Mouse (Mus musculus) megakaryocyte-erythroid progenitor cell, adult 5-6 weeks (primary cell): ENCODE results near the gene Lhcgr. TPM values are rescaled to one million over a fixed set of nuclear protein-coding genes. Genes with fewer than 3 reads are reported as not detected.
"Not testable (repeated sequence)": the region's sequence is repeated elsewhere in the genome, so short reads cannot be mapped to it uniquely, and the experiment has no call there.

Experiments
- ATAC-seq: replicated peaks from 2 replicates; pipeline ENCODE4 v1.8.0; 2016; ENCODE audit warnings: mild to moderate bottlenecking, inconsistent platforms; ENCODE audit not compliant: severe bottlenecking, poor library complexity, low FRiP score, low TSS enrichment
- total RNA-seq, 2 experiments: library from RNA; stranded (forward) in 1 of 2; stranded (reverse) in 1 of 2; fragments of 200-1000, 215-1000 nt in 1 of 2; fragments of >200 nt in 1 of 2; fragmentation: Nextera tagmentation in 1 of 2; gene quantifications; 2 replicates each; pipeline ENCODE4 v1.2.3; 2014 to 2017

Lhcgr gene
- total RNA-seq (2014; fragmentation: Nextera tagmentation) (not detected in 2 replicates), total RNA-seq (2017) (0.23 TPM in 1 of 2 replicates, not detected in the other)

DNA sequence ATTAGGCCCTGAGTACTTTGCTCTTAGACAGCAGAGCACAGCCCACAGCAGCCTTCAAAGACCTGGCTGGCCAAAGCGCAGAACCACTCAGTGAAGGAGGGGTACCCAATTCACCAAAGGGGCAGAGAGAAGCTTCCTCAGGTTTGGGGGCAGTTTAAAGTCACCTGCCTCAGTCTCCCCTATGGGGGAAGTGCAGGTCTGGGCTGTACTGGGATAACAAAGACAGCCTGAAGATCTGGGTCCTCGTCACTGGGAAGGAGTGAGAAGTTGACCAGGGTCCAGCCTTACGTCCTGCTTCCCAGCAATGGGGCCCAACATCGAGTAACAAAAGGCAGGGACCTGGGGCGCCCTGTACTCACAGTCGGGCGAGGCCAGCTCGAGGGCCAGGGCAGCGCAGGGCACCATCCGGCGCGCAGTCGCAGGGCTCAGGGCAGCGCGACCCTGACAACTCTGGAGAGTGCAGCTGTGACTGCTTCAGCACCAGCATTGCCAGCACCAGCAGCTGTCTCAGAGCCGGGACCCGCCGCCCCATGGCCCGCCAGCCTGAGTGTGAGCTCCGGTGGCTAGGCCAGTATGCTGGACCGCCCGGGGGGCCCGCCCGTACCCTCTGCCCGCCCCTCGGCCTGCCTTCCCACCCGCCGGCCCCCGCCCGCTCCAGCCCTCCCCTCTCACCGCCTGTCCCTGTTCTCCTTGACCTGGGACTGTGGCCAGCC, at the start of gene Lhcgr:
Gene Lhcgr, minus strand, starts transcription at position 551 of the 713 bp plus-strand sequence.
- ATAC-seq = no peak

- no peak for ATAC-seq
These were observed 25.8 kb upstream of the Lhcgr start for GRCm38 (mm10) chr17:88817601-88818000.

GRCm38 (mm10) chr17:88812943-88813342, 21.2 kb upstream of the Lhcgr start:
- not testable (repeated sequence) for ATAC-seq

DNA sequence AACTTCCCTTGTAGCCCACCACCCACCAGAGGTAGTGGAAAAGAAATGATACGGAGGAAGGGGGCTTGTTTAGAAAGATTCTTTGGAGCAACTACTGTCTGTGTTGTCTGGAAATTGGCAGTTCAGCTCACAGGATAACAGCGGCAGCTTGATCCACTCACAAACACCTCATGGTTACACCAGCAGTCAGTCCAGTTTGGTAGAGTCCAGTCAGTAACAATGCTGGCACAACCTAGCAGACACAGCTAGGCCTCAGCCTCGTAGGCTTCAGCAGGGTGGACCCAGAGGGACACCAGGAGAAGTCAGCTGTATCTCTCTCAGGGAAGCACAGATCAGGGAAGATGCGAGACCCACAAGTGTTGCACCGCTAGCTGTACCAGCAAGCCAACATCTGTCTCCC, 19.0 kb upstream of the Lhcgr start:
- no peak for ATAC-seq

- no peak for ATAC-seq
These were observed 14.6 kb upstream of the Lhcgr start for GRCm38 (mm10) chr17:88806421-88806820.

DNA sequence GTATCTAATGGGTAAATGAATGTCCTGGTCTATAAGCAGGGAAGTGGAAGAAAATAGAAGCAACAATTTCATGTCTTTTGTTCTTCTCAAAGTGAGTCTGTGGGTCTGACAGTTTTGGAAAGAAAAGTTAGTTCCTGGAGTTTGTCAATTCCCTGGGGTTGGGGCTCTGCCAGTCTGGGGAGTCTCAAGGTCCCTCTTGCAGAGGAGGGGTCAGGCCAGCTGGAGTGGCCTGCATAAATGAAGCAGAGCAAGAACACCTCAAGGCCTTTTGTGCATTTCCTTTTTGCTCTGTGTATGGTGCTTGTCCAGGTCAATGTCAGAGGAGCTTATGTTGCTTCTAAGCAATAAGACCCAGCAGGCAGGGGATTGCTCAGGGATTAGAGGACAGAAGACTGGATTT, 11.7 kb upstream of the Lhcgr start:
- ATAC-seq = no peak

DNA sequence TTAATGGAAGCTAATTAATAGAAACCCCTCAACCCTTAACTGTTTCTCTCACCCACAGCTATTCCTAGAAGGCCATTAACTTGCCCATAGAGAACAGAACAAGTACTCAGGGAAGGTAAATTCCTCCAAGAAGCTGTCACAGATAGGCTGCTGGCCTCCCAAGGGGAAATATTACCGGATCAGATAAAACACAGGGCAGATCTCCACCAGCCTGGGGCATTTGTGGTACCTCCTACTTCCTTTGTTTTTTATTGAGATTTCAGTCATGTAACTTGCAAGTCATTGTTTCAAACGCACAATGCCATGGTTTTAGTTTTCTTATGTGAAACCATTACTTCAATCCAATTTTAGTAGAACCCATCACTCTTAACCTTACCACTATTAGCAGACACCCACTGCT, 1.1 kb downstream of the Lhcgr start:
- ATAC-seq = no peak

- ATAC-seq = no peak
These were observed 3.4 kb downstream of the Lhcgr start for GRCm38 (mm10) chr17:88788392-88788791.

- no peak for ATAC-seq
These were observed 4.9 kb downstream of the Lhcgr start for GRCm38 (mm10) chr17:88786881-88787280.

DNA sequence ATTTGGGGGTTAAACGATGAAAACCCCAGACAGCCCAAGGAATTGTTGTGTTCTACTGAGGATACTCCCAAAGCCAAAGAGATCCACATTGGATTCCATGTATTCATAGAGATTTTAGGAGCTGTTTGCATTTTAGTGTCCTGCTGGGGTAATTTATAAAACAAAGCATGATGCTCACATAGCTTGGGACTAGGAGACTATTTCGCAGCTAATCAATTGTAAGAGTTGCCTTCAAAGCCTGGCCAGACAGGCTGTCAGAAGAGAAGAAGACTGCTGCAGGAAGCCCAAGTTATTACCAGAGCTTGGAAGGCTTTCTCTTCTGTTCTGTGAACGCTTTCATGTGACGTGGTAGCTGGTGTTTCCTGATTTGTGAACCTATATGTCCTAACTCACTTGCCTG, 5.4 kb downstream of the Lhcgr start:
- ATAC-seq = no peak

DNA sequence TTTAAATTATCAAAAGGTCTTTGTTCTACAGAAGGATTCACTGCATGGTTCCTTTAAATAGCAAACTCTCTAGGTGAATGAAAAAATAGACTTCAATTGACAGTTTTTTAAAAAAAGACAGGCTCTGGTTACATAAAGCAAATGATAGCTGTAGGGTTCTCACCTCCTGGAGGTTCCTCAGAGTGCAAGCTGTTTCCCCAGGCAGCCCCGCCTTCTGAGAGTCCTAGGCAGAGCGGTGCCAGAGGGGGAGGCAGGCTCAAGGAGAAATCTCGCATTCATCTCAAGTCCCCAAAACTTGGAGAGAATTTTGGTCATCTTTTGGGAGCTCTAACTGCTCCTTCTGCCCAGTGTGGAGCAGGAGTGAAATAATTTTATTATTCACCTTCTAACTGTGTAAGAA, 12.6 kb downstream of the Lhcgr start:
- no peak for ATAC-seq

DNA sequence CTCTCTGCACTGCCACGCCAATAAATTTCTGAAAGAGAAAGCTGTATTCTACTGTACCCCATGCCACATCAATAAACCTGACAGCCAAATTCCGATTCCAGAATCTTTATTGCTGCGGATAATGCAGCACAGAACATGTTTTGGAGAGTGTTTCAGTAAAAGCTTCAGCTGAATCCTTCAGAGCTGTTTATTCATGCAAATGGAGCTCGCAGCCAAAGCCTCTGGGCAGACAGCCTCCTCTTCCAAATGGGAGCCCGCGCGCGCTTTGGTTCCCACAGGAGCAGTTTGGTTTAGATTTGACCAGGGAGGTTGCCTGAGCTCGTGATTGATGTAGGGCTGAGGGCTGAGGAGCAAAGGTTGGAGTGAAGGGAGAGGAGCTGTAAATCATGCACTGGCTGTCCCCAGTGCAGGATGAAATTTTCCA, 17.7 kb downstream of the Lhcgr start:
- ATAC-seq = no peak

DNA sequence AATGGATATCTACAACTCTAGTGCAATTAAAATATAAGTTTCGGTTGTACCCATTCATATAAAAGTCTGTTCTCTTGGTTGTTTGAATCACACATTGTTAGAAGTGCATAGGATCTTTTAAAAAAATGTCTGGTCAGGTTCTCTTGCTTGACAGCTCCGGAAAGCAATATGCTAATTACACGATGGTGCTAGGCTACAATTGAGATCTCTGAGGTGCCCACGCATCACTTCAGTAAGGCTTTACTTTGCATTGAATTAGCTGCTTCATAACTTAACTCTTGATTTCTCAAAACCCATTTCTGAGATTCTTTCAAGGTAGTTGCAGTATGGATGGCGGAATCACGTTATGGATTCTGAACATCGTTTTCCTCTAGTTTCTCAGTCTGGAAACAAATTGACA, 21.7 kb downstream of the Lhcgr start:
- no peak for ATAC-seq

DNA sequence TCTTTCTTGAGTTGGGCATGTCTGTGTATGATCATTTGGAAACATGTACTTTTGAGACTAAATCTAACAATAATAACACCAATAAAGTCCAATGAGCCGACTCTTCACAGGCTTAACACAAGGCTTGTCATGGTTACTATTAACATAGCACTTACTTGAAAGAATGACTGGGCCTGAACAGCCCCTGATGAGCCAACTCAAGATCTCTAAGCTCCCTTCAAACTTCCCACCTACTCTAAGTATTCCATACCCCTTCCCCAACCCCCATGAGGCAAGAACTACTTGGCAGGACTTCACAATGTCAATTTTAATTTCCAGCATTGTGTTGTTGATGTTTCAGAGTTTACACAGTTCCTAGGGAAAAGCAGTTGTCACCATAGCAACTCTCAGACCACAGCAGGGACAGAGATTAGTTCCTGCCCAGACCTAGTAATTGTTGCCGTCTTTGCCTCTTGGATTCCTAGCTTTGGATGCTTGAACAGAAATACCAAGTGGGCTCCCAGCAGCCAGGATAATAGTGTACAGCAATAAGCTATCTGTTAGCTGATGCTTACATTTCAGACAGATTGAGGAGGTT, 22.4 kb downstream of the Lhcgr start:
- ATAC-seq = no peak

- no peak for ATAC-seq
These were observed 24.9 kb downstream of the Lhcgr start for GRCm38 (mm10) chr17:88766857-88767256.

DNA sequence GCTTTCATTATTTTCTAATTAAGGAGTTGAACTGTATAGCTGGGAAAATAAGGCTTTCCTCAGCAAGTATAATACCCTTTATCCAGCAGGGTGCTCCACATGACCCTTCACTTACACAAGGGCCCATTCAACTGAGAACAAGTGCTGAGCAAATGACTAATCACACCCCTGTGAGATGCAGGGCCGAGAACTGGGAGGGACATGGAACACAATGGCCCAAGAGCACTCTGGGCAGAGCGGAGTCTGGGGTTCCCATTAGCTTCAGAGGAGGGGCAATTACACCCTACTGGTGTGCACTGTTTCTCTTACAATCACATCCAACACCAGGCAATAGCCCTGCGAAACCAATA, 27.7 kb downstream of the Lhcgr start:
- ATAC-seq = no peak

DNA sequence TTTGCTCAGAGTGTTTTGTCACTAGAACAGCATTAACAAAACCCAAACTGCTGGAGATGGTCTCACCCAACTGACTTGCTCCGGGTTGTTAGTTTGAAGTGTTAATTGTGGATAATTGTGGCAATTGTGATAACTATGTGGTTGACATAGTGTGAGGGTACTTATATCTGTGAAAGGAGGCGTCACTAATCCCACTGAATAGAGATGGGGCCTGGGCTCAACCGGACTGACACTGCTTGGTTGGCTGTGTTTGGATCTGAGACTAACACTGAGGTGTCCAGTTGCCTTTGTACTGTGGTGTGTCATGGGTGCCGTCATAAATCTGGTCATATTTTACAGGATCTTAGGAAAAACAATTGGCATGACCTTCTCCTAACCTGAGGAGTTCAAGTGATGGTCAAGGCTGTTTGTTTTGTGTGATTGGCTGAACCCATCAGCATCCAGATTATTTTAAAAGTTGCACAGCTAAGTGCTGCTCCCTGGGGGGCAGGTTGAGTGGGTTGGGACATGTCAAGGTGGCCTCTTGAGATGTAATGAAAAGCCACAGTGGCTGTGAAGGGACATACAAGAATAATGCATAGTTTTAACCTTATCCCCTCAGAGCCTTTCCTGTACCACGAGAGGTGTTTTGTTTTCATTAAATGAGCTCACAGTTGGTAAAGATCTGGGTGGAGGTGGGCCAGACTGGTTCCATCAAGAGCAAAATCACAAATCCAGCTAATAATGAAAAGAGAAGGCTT, 28.2 kb downstream of the Lhcgr start:
- no peak for ATAC-seq

DNA sequence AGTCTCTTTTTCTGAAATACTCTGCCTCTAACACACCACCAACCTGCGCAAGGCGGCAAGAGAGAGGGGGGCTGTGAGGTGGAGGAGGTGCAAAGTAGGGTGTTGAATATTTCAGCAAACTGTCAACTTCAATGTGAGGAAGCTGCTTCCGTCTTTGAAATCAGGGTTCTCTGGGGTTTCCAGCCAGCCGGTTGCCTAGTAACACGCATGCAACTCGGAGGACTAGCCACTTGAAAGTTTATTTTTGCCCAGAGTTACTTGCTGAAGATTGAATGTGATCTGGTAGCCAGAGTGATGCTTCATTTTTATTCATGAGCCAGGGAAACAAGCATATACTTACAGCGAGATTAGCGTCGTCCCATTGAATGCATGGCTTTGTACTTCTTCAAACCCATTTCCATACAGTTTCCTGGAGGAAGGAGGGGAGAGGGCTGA, 33.8 kb downstream of the Lhcgr start:
- no peak for ATAC-seq

- ATAC-seq = no peak
These were observed 36.0 kb downstream of the Lhcgr start for GRCm38 (mm10) chr17:88755776-88756175.

GRCm38 (mm10) chr17:88753472-88753857, 38.3 kb downstream of the Lhcgr start:
- 0 out of 2 replicates have a peak, but pooled peaks have one; percentile 46 for ATAC-seq
